Mouse (Mus musculus) brain, embryonic 14.5 days (tissue): ENCODE results near the gene Mpzl3.

Source experiments
- CTCF ChIP-seq: fragments of 200-500 bp; IDR thresholded peaks from 2 replicates; pipeline ENCODE4 v1.5.1; 2012; ENCODE audit warnings: inconsistent platforms, mild to moderate bottlenecking, moderate library complexity, borderline replicate concordance; ENCODE audit not compliant: insufficient read depth, insufficient read length; ENCODE audit errors: extremely low read depth
- POLR2A ChIP-seq: fragments of 200-500 bp; IDR thresholded peaks from 2 replicates; pipeline ENCODE4 v1.6.1; 2012; ENCODE audit warnings: mild to moderate bottlenecking, inconsistent platforms, borderline replicate concordance; ENCODE audit not compliant: poor library complexity, insufficient read depth, insufficient read length, severe bottlenecking; ENCODE audit errors: extremely low read depth

DNA sequence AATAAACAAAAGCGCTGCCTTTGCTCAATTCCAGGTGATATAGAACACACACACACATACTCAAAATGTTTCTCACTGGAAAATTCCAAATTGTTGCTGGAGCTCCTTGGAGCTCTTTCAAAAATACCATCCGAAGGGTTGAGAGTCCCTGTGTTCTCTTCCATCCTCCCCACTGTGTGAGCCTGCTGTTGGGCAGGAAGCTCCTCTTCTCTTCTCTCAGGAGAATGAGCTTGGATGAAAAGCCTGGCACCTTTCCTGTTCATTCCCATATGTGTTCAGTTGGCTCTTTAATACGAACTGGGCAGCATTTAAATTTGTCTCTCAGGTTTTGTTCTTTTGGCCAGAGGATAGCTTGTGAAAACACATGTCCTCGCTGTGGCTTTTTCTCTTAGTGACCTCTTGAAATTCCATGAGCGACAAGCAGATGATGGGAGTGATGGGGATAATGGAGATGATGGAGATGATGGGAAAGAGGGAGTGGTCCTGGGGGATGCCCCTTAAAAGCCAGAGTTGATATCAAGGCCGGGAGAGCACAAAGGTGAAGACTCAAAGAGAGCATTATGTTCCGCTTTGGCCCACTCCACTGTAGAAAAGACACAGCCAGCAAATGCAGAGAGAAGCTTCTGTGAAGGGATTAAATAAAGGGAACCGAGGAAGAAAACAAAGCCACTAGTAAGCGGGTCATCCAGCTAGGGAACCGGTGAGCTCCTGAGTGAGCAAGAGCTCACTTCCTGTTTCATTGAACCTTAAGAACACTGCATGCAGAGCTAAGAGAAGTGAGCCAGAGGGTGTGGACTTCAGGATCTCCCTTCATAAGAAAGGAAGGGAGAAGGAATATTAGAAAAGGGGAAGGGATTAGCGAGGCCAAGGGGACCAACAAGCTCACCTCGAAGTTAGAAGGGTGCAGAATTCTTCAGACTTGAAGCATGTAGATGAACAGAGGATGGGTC is 31.0 kb downstream of the Mpzl3 start:
- TF ChIP-seq CTCF (no peak), POLR2A (no peak)
